Mouse (Mus musculus): ENCODE measurements around the gene Tpmt.

Gene Tpmt

DNA sequence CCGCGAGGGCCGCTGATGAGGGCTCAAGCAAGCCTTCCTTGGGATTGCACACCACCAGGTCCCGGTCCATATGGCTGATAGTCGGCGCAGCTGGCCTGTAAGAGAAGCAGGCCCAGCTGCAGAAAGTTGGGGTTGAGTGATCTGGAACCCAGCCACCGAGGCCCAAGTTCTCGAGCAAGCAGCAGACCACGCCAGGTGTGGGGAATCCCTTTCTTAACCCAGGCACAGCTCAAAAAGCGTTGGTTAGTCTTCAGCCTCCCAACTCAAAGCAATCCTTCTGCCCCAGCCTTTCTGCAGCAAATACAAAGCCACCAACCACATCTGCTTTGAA is at the start of gene Tpmt:
Gene Tpmt, minus strand, starts transcription at position 121 of the 331 bp plus-strand sequence.
- no peak for DNase-seq (ENCODE audit: low read depth, low spot score)

DNA sequence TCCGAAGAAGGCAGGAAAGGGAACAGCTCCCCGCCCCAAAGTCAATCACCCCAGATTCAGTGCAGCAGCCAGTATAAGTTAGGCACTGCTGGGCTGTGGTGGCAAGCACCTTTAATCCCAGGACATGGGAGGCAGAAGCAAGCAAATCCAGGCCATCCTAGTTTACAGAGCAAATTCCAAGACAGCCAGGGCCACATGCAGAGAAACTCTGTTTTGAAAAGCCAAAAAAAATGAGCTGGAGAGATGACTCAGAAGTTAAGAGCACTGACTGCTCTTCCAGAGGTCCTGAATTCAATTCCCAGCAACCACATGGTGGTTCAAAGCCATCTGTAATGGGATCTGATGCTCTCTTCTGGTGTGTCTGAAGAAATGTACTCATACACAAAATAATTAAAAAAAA is 49.3 kb upstream of the Tpmt start:
- no peak for DNase-seq (ENCODE audit: low read depth, low spot score)

DNA sequence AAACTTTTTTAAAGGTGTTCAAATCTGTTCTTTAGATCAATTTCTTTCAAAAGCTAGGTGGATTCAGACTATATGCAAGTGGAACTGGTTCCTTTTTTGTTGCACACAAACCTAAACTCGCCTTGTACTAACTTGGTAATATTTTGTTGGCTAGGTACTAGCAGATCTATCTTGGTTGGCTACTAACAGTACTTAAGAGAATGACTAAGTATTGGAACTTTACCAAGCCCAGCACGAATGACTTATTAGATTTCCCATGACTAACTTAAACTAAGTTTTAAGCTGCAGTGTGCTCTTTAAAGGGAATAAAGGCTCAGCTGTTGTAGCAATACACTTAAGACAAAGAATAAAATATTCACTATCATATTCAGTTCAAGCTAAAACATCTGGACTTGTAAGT is 44.7 kb upstream of the Tpmt start:
- no peak for DNase-seq (ENCODE audit: low read depth, low spot score)

DNA sequence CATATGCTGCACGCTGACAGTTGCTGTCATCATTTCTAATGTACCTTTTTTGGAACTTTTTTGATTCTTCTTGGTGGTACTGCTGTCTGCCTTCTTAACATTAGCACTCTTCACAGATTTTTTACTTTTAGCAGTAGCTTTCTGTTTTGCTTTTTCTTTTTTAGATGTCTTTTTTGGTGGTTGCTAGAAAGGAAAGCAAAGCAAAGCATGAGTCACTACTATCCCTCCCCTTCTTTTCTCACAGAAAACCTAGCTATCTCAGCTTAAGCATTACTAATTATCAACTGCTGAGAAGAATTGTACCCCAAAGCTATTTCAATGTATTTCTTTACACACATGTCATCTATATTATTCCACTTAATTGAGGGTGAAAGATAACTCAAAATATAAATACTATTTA is 43.9 kb upstream of the Tpmt start:
- DNase-seq (ENCODE audit: low read depth, low spot score) = no peak

DNA sequence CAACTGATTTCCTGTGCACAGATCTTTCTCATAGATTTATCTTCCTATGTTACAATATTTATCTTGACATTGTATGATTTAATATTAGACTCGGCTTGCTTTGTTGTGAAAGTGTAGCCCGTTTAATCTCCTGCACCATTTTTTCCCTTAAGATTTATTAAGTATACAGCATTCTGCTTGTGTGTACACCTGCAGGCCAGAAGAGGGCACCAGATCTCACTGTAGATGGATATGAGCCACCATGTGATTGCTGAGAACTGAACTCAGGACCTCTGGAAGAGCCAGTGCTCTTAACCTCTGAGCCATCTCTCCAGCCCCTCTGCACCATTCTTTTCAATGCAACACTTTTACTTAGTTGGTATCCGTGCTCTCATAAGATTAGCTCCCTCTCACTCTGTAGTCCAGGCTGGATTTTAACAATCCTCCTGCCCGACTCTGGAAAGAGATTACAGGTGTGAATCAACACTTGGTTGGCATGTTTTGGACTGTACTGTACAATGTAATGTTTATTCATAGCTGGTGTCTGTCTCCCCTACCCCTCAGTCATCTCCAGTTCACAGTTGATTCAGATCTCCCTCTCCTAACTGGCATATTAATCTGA is 36.5 kb upstream of the Tpmt start:
- no peak for DNase-seq (ENCODE audit: low read depth, low spot score)

DNA sequence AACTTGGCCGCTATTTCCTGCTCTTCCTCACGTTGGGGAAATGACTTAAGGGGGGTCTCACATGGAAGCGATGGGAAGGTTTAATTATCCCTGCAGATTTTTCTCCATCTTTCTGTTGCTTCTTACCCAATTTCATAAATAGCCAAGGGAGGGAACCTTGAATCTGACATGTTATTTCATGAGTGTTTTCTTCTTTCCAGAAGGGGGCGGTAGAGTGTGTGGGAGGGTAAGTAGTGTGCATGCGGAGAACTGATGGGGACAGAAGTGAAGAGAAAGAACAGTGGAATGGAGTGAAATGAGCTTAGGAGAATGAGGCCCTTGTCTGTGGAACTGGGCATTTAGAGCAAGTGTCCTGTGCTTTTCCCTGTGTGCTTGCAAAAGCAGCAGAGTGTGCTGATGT is 34.3 kb upstream of the Tpmt start:
- DNase-seq (ENCODE audit: low read depth, low spot score) = no peak

DNA sequence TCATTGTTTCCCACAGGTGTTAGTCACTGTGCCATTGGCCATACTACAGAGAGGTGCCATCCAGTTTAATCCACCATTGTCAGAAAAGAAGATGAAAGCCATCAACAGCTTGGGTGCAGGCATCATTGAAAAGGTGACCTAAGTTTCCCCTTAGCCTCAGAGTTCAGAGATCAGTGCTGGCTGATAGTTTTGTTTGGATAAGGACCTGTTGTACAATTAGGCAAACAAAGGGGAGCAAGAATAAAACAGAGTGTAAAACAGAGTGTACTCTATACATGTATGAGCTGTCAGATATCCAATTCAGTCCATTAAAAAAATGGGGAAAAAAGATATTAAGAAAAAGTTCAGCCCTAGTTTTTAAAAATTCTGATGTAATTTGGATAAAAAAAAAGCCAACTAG is 32.8 kb upstream of the Tpmt start:
- no peak for DNase-seq (ENCODE audit: low read depth, low spot score)

GRCm38 (mm10) chr13:47076156-47076555 is 31.6 kb upstream of the Tpmt start:
- no peak for DNase-seq (ENCODE audit: low read depth, low spot score)

- DNase-seq (ENCODE audit: low read depth, low spot score) = no peak
Observed at GRCm38 (mm10) chr13:47072484-47072883, 27.9 kb upstream of the Tpmt start.

DNA sequence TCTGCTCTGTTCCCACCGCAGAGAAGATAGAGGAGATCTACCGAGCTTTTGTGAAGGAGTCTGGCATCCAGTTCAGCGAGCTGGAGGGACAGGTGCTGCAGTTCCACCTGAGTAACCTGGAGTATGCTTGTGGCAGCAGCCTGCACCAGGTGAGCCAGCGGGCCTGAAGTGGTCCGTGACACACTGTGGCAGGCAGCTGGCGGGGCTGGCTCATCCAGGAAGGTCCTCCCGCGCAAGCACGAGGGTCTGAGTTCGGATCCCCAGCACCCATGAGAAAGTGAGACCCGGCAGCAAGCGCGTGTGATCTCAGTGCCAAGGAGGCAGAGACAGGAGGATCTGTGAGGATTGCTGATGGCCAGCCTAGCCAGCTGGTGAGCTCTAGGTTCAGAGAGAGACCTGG is 27.3 kb upstream of the Tpmt start:
- DNase-seq (ENCODE audit: low read depth, low spot score) = no peak

GRCm38 (mm10) chr13:47070329-47071080 is 26.0 kb upstream of the Tpmt start:
- no peak for DNase-seq (ENCODE audit: low read depth, low spot score)

DNA sequence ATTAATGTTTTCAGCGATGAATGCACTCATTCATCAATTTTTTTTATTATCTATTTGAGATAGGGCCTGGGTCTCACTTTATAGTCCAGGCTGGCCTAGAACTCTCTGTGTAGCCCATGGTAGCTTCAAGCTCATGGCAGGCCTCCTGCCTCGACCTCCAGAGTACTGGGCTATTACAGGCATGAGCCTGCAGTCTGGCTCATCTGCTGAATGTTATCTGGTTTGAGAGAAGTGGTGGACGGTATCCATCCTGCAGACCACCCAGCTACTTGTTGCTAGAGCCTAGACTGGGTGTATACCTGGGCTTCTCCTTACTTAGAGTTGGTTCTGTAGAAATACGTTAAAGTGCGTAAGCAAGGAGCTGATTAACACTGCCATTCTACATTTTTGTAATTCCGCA is 22.5 kb upstream of the Tpmt start:
- no peak for DNase-seq (ENCODE audit: low read depth, low spot score)

GRCm38 (mm10) chr13:47066516-47066915 is 22.0 kb upstream of the Tpmt start:
- DNase-seq (ENCODE audit: low read depth, low spot score) = no peak

DNA sequence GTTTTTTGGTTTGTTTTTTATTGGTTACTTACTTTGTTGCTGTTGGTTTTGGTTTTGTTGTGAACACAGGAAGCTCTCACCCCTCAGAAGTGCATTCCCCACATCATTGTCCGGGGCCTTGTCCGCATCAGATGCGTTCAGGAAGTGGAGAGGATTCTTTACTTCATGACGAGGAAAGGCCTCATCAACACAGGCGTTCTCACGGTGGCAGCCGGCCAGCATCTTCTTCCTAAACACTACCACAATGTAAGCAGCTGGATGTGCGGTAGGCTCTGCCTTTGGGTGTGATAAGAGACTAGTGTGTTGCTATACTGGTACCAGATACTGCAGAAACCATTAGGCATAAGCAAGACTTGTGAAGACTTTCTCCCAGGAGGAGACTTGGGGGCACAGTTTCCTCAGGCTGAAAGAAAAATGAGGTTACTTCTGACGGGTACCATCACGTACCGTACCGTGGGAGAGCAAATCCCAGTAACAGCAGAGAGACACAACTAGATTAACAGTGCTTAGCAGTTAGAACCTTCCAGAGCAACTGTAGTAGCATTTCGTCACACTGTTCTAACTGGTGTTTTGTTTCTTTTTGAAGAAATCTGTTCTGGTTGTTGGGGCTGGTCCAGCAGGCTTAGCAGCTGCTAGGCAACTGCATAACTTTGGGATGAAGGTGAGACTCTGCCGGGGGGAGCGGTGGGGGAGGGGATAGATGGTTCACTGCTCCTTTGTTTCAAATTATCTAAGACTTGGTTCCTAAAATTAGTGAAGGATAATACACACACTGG is 19.6 kb upstream of the Tpmt start:
- no peak for DNase-seq (ENCODE audit: low read depth, low spot score)

- no peak for DNase-seq (ENCODE audit: low read depth, low spot score)
Observed at GRCm38 (mm10) chr13:47062756-47063155, 18.2 kb upstream of the Tpmt start.

- no peak for DNase-seq (ENCODE audit: low read depth, low spot score)
Observed at GRCm38 (mm10) chr13:47056781-47057180, 12.2 kb upstream of the Tpmt start.

GRCm38 (mm10) chr13:47056126-47056525 is 11.6 kb upstream of the Tpmt start:
- DNase-seq (ENCODE audit: low read depth, low spot score) = peak; percentile 86

GRCm38 (mm10) chr13:47053971-47054370 is 9.4 kb upstream of the Tpmt start:
- DNase-seq (ENCODE audit: low read depth, low spot score) = no peak

DNA sequence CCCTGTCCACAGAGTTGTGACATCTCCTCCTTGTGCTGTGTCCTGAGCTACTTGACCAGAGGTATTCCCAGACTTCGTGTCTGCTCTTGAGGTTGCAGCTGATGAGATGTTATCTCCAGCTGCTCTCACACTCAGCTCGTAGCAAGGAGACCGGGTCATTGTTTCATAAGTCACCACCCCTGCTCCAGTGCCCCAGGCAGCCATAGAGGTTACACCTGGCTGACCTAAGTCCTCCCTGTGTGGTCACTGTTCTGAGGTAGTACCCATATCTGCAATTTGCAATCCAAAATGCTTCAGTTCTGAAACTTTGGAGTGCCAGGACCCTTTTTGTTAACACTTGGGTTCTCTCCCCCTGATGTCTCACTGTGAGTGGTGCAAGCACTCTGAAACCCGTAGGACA is 5.5 kb upstream of the Tpmt start:
- DNase-seq (ENCODE audit: low read depth, low spot score) = no peak

- no peak for DNase-seq (ENCODE audit: low read depth, low spot score)
Observed at GRCm38 (mm10) chr13:47047996-47048395, 3.5 kb upstream of the Tpmt start.

- no peak for DNase-seq (ENCODE audit: low read depth, low spot score)
Observed at GRCm38 (mm10) chr13:47043833-47044616, 512 bp downstream of the Tpmt start.

GRCm38 (mm10) chr13:47043030-47043680 is 1.4 kb downstream of the Tpmt start, which contains the start of gene Kdm1b:
Kdm1b (plus strand) TSS chr13:47043499.
- peak; percentile 94 for DNase-seq (ENCODE audit: low read depth, low spot score)
